Mouse (Mus musculus): ENCODE measurements around the gene Rdh1. TPM values are rescaled to one million over a fixed set of nuclear protein-coding genes. Genes with fewer than 3 reads are reported as not detected.

Rdh1 gene
- total and polyA plus RNA-seq, 3 experiments: not detected

DNA sequence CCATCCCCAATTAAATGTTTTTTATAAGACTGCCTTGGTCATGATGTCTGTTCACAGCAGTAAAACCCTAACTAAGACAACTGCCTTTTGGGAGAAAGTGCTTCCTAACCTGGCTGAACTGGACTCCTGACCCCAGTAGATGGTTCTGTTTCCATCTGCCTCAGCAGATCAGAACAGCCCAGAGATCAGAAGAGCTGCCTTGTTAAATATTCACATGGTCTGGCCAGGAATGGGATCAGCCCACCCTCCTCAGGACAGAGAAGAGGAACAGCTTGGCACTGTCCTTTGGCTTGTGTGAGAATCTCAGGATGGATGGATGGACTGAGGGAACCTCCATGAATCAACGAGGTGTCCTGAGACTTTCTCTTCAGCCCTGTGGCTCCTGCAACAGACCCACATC, 39.8 kb downstream of the Rdh1 start:
- Histone ChIP-seq H3K4me3 (replicated peaks in 1 of 3; ENCODE audit: low read depth in 2 of 3, low read length in 2 of 3, poor library complexity in 1 of 3) (no peak overlapping the region), H3K27ac (ENCODE audit: insufficient read depth, low read depth) (no peak overlapping the region), H3K9ac (ENCODE audit: insufficient read depth, low read depth) (no peak overlapping the region), H3K79me2 (replicated peaks; ENCODE audit: control insufficient read depth, extremely low read depth, insufficient read depth, poor library complexity, severe bottlenecking) (no peaks in the 10 kb centered on the region), H3K36me3 (replicated peaks in 1 of 2; ENCODE audit: control insufficient read depth in 1 of 2, insufficient read depth in 1 of 2, low read length in 1 of 2) (no peaks in the 10 kb centered on the region), H3K4me2 (ENCODE audit: insufficient read depth, low read depth, poor library complexity, severe bottlenecking) (no peak overlapping the region), H3K9me3 (replicated peaks; ENCODE audit: low read length) (peaks cover 2% of the 10 kb centered on the region), H3K27me3 (replicated peaks) (peaks cover 22% of the 10 kb centered on the region), H3K4me1 (ENCODE audit: control insufficient read depth in 1 of 2, insufficient read depth in 2 of 2) (no peaks in the 10 kb centered on the region)
- no peak for DNase-seq (ENCODE audit: extremely low read depth)
- dilution Hi-C loops (cut with MboI; ENCODE audit: extremely low pct_ligation_motif_present, extremely low pct_unique_long_range_greater_than_20kb, low sequenced_read_pairs) (no loop called here), in situ Hi-C loops (cut with MboI; ENCODE audit: low pct_ligation_motif_present, low pct_unique_long_range_greater_than_20kb, low sequenced_read_pairs) (no loop called here)
- TF ChIP-seq IRF4 (IDR thresholded peaks at IDR 0.05; ENCODE audit: low read depth, low read length): no peak
- TF ChIP-seq CTCF (conservative IDR thresholded peaks at IDR 0.05 in 1 of 2, IDR thresholded peaks at IDR 0.05 in 1 of 2; ENCODE audit: low read depth in 2 of 2, low read length in 2 of 2): no peak
- TF ChIP-seq MAX (IDR thresholded peaks at IDR 0.05; ENCODE audit: low read length): no peak
- no peak for TF ChIP-seq MAZ (IDR thresholded peaks at IDR 0.05; ENCODE audit: low read depth, low read length)
- TF ChIP-seq MEF2A (IDR thresholded peaks at IDR 0.05; ENCODE audit: borderline replicate concordance, low read depth, low read length): no peak
- no peak for TF ChIP-seq GABPA (IDR thresholded peaks at IDR 0.05; ENCODE audit: insufficient replicate concordance, low read depth, low read length)
- no peak for TF ChIP-seq SMC3 (IDR thresholded peaks at IDR 0.05; ENCODE audit: low read depth, low read length)
- no peak for TF ChIP-seq KAT2A (IDR thresholded peaks at IDR 0.05; ENCODE audit: insufficient replicate concordance, low read length)
- no peak for TF ChIP-seq NELFE (IDR thresholded peaks at IDR 0.05; ENCODE audit: low read depth, low read length)

DNA sequence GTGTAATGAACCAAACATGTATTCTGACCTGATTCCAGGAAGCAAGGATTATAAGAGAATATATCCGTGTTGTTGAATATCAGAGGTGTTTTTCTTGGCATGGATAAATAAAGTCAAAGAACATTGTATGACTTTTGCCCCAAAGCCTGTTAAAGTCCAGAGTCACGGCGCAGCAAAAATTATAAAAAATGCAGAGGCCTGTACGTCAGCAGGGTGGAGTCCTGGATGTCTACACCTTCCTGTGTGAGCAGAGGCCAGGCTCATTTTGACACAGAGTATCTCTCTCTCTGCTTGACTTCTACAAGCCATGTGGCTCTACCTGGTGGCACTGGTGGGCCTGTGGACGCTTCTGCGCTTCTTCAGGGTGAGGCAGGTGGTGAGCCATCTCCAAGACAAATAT, 41.4 kb downstream of the Rdh1 start, which contains the start of gene Rdh16:
Rdh16 (plus strand) TSS at position 262 of the 400 bp plus-strand sequence.
- Histone ChIP-seq H3K79me2 (replicated peaks; ENCODE audit: control insufficient read depth, extremely low read depth, insufficient read depth, poor library complexity, severe bottlenecking) (no peaks in the 10 kb centered on the region), H3K36me3 (replicated peaks in 1 of 2; ENCODE audit: control insufficient read depth in 1 of 2, insufficient read depth in 1 of 2, low read length in 1 of 2) (no peaks in the 10 kb centered on the region), H3K9ac (ENCODE audit: insufficient read depth, low read depth) (no peak within 1 kb of the TSS), H3K27ac (ENCODE audit: insufficient read depth, low read depth) (no peak within 1 kb of the TSS), H3K4me3 (replicated peaks in 1 of 3; ENCODE audit: low read depth in 2 of 3, low read length in 2 of 3, poor library complexity in 1 of 3) (no peak within 1 kb of the TSS), H3K27me3 (replicated peaks) (peaks cover 32% of the 10 kb centered on the region), H3K4me2 (ENCODE audit: insufficient read depth, low read depth, poor library complexity, severe bottlenecking) (no peak within 1 kb of the TSS), H3K9me3 (replicated peaks; ENCODE audit: low read length) (peaks cover 2% of the 10 kb centered on the region), H3K4me1 (ENCODE audit: control insufficient read depth in 1 of 2, insufficient read depth in 2 of 2) (no peaks in the 10 kb centered on the region)
- dilution Hi-C loops (cut with MboI; ENCODE audit: extremely low pct_ligation_motif_present, extremely low pct_unique_long_range_greater_than_20kb, low sequenced_read_pairs): no loop called here
- no peak for TF ChIP-seq CHD1 (IDR thresholded peaks at IDR 0.05; ENCODE audit: low read depth, low read length)
- TF ChIP-seq POLR2A (IDR thresholded peaks at IDR 0.05; ENCODE audit: low read depth, low read length): no peak
- TF ChIP-seq POLR2AphosphoS2 (IDR thresholded peaks at IDR 0.05; ENCODE audit: low read depth, low read length): no peak
- no peak for TF ChIP-seq MAFK (IDR thresholded peaks at IDR 0.05; ENCODE audit: insufficient replicate concordance, low read length)
- TF ChIP-seq NRF1 (IDR thresholded peaks at IDR 0.05; ENCODE audit: low read depth, low read length): no peak
- TF ChIP-seq KAT2A (IDR thresholded peaks at IDR 0.05; ENCODE audit: insufficient replicate concordance, low read length): no peak
- no peak for TF ChIP-seq MAZ (IDR thresholded peaks at IDR 0.05; ENCODE audit: low read depth, low read length)
- no peak for DNase-seq (ENCODE audit: extremely low read depth)
- in situ Hi-C loops (cut with MboI; ENCODE audit: low pct_ligation_motif_present, low pct_unique_long_range_greater_than_20kb, low sequenced_read_pairs): no loop called here

DNA sequence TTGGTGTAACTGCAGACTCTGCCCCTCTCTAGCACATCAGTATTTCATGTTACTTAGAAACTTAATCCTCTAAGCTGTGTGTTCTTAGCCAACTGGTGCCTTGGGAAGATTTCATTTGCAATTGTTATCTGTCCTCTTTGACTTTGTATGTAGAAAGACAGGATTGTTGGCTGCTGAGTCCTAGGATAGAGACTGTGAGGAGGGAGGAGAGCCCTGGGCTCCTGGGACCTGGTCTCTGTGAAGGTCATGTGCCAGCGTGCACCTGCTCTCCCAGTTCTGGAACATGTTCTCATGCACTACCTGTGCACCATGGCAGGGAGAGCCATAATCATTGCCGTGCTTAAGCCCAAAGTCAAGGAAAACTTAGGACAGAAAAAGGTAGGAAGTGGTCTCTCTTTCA, 42.1 kb downstream of the Rdh1 start:
- in situ Hi-C loops (cut with MboI; ENCODE audit: low pct_ligation_motif_present, low pct_unique_long_range_greater_than_20kb, low sequenced_read_pairs) (no loop called here), dilution Hi-C loops (cut with MboI; ENCODE audit: extremely low pct_ligation_motif_present, extremely low pct_unique_long_range_greater_than_20kb, low sequenced_read_pairs) (no loop called here)
- Histone ChIP-seq H3K79me2 (replicated peaks; ENCODE audit: control insufficient read depth, extremely low read depth, insufficient read depth, poor library complexity, severe bottlenecking) (no peaks in the 10 kb centered on the region), H3K27me3 (replicated peaks) (peaks cover 38% of the 10 kb centered on the region), H3K27ac (ENCODE audit: insufficient read depth, low read depth) (no peak overlapping the region), H3K9me3 (replicated peaks; ENCODE audit: low read length) (peaks cover 2% of the 10 kb centered on the region), H3K36me3 (replicated peaks in 1 of 2; ENCODE audit: control insufficient read depth in 1 of 2, insufficient read depth in 1 of 2, low read length in 1 of 2) (no peaks in the 10 kb centered on the region), H3K4me2 (ENCODE audit: insufficient read depth, low read depth, poor library complexity, severe bottlenecking) (no peak overlapping the region), H3K4me1 (ENCODE audit: control insufficient read depth in 1 of 2, insufficient read depth in 2 of 2) (no peaks in the 10 kb centered on the region), H3K9ac (ENCODE audit: insufficient read depth, low read depth) (no peak overlapping the region), H3K4me3 (replicated peaks in 1 of 3; ENCODE audit: low read depth in 2 of 3, low read length in 2 of 3, poor library complexity in 1 of 3) (no peak overlapping the region)
- no peak for DNase-seq (ENCODE audit: extremely low read depth)
- TF ChIP-seq HCFC1 (IDR thresholded peaks at IDR 0.05; ENCODE audit: low read depth, low read length) (no peak), ZMIZ1 (IDR thresholded peaks at IDR 0.05; ENCODE audit: low read depth, low read length) (no peak), MAZ (IDR thresholded peaks at IDR 0.05; ENCODE audit: low read depth, low read length) (no peak), ZKSCAN1 (IDR thresholded peaks at IDR 0.05; ENCODE audit: borderline replicate concordance, low read depth, low read length) (no peak), E2F4 (IDR thresholded peaks at IDR 0.05; ENCODE audit: insufficient replicate concordance, low read depth, low read length) (no peak), USF2 (conservative IDR thresholded peaks at IDR 0.05; ENCODE audit: low read depth, low read length) (no peak)

Measured in CH12.LX (cell line).